Mouse (Mus musculus): ENCODE results near the gene Gm42715. TPM values are rescaled to one million over a fixed set of nuclear protein-coding genes. Genes with fewer than 3 reads are reported as not detected.

The Gm42715 gene
- polyA plus RNA-seq, 2 experiments, result 15.0 to 19.6 TPM

DNA sequence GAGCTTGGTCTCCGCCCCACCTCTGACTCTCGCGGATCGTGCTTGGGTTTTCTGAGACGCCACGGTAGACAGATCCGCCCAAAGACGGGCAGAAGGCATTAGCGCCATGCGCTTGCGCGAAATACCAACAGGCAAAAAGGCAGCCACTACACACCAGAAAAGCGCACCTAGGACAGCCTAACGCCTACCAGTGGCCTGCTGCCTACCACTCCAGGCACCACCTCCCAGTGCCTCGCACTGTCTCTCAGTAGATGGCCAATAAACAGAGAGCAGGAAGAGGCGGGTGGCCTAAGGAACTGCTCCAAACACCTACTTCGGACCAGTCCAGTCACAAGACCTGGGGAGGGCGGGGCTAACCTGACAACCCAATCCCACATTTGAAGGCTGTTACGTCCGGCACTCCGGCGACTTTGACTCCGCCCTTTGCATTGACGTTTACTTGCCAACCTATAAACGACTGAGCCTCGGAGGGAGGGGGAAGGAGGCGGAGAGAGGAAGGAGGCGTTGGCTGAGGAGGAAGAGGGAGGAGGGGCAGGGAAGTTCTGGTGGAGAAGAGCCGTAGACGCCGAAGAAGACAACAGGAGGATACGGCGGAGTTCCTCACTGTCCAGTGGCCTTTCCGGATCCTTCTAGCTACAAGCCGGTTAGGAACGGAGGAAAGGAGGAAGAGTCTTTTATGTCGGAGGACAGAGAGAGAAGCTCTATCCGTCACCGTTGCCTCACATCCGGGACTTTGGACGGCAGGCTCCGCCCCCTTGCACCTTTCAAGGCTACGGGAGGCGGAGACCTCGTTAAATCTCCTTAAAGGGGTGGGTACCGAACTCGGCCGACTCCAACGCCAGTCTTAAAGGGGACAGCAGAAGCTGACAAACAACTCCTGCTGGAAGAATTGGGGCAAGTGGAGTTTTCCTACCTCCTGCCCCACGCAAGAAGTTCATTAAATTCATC, 41.4 kb upstream of the Gm42715 start:
- ATAC-seq (ENCODE audit: low FRiP score, low read depth) (peak; percentile 91), DNase-seq (ENCODE audit: low spot score) (peak; percentile 100)
- Histone ChIP-seq H3K4me1 (ENCODE audit: control insufficient read depth, insufficient read depth, low read length) (peaks cover 14% of the 10 kb centered on the region), H3K36me3 (ENCODE audit: control insufficient read depth, insufficient read depth, low read length) (peaks cover 53% of the 10 kb centered on the region), H3K9ac (ENCODE audit: low read depth, low read length, severe bottlenecking) (peak overlapping the region; percentile 92), H3K4me2 (replicated peaks; ENCODE audit: low read depth, low read length, severe bottlenecking) (peak overlapping the region; percentile 86), H3K27me3 (ENCODE audit: control insufficient read depth, insufficient read depth, low read length) (no peaks in the 10 kb centered on the region), H3K9me3 (ENCODE audit: control insufficient read depth, low read length) (no peaks in the 10 kb centered on the region), H3K4me3 (replicated peaks; ENCODE audit: low read length) (peak overlapping the region; percentile 89), H3K27ac (replicated peaks; ENCODE audit: low read depth, low read length) (peak overlapping the region; percentile 85)
- 2% methylated on average over 50 of the region's 50 CpGs for WGBS
- TF ChIP-seq POLR2A (IDR thresholded peaks at IDR 0.05; ENCODE audit: borderline replicate concordance, extremely low read depth, insufficient read depth, insufficient read length), result peak; percentile 68; the same call in 1 of the 2 replicates

DNA sequence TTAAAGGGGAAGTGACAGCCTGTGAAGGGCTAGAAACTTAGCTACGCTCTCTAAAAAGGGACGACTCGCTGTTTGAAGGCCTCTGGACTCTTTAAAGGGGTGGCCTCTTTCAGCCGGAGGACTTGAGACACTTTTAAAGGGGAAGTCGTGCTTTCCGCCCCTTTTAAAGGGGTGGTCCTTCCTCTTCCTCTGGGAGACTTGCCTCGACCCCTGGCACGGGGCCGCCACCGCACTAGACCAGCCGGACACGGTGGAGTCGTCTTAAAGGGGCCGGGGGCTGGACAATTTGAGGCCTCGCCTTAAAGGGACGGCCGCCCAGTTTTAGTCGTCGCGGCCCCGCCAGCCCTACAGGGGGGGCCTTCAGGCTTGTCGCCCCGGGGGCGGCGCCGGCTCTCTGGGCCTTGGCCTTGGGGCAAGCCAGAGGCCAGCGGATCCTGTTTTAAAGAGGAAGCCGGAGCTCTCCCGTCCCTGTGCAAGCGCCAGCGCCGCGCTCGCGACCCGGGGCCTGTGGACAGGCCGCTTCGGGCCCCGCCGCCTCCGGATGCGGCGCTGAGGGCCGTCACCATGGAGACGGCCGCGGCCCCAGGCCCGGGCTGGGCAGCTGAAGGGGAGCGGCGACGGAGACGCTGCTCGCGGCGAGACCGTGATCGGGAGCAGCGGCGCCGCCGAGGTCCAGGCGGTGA, 40.6 kb upstream of the Gm42715 start, which contains the start of gene Fbrs:
Fbrs (plus strand) TSS at position 565 of the 683 bp plus-strand sequence.
- peak; percentile 81 for ATAC-seq (ENCODE audit: low FRiP score, low read depth)
- WGBS, result under 1% methylated on average over 46 of the region's 62 CpGs
- peaks cover 58% of the 10 kb centered on the region for H3K36me3 ChIP-seq (ENCODE audit: control insufficient read depth, insufficient read depth, low read length)

DNA sequence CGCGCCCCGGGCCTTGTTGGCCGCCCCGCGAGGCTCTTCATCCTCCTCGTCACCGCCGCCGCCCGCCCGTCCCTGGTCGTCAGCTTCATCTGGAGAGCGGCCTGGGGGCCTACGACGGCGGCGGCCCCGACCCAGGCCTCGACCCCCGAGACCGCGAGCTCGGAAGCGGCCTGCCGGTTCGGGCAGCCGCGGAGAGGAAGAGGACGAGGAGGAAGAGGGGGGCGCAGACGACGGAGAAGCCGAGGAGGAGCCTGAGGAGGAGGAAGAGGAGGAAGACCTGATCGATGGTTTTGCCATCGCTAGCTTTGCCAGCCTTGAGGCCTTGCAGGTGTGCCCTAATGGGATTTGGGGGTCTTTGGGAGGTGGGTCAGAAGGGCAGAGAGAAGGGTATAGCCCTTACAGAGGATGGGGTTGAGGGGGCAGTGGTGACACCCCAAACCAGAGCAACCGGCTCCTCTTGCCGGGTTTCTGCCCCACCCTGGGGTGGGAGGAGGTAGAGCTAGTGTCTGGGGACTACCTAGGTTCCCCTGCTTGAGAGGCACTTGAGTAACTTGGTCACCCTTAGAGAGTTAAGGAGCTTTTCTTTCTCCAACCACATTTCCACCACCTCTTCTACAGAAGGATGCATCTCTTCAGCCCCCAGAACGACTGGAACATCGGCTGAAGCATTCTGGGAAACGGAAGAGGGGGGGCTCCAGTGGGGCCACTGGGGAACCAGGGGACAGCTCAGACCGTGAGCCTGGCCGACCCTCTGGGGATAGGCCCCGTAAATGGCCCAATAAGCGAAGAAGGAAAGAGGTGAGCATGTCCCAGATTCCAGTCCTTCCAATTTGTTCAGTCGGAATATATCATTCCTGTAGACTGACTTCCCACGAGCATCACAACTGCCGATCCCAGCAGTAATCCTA, 39.8 kb upstream of the Gm42715 start:
- ATAC-seq (ENCODE audit: low FRiP score, low read depth) (no peak), DNase-seq (ENCODE audit: low spot score) (no peak)
- Histone ChIP-seq H3K36me3 (ENCODE audit: control insufficient read depth, insufficient read depth, low read length) (peaks cover 59% of the 10 kb centered on the region), H3K9ac (ENCODE audit: low read depth, low read length, severe bottlenecking) (peak overlapping the region; percentile 92), H3K27ac (replicated peaks; ENCODE audit: low read depth, low read length) (peak overlapping the region; percentile 85), H3K4me1 (ENCODE audit: control insufficient read depth, insufficient read depth, low read length) (peaks cover 14% of the 10 kb centered on the region), H3K9me3 (ENCODE audit: control insufficient read depth, low read length) (no peaks in the 10 kb centered on the region), H3K27me3 (ENCODE audit: control insufficient read depth, insufficient read depth, low read length) (no peaks in the 10 kb centered on the region), H3K4me3 (replicated peaks; ENCODE audit: low read length) (peak overlapping the region; percentile 89), H3K4me2 (replicated peaks; ENCODE audit: low read depth, low read length, severe bottlenecking) (peak overlapping the region; percentile 86)
- WGBS, result 4% methylated on average over 44 of the region's 48 CpGs
- no peak for TF ChIP-seq POLR2A (IDR thresholded peaks at IDR 0.05; ENCODE audit: borderline replicate concordance, extremely low read depth, insufficient read depth, insufficient read length)

More for the DNA sequence above, 40.6 kb upstream of the Gm42715 start, which contains the start of gene Fbrs:
- DNase-seq (ENCODE audit: low spot score), result peak; percentile 96
- Histone ChIP-seq H3K4me2 (replicated peaks; ENCODE audit: low read depth, low read length, severe bottlenecking) (peak within 1 kb of the TSS; percentile 86), H3K9me3 (ENCODE audit: control insufficient read depth, low read length) (no peaks in the 10 kb centered on the region), H3K9ac (ENCODE audit: low read depth, low read length, severe bottlenecking) (peak within 1 kb of the TSS; percentile 92), H3K27me3 (ENCODE audit: control insufficient read depth, insufficient read depth, low read length) (no peaks in the 10 kb centered on the region), H3K4me3 (replicated peaks; ENCODE audit: low read length) (peak within 1 kb of the TSS; percentile 89), H3K4me1 (ENCODE audit: control insufficient read depth, insufficient read depth, low read length) (peaks cover 14% of the 10 kb centered on the region), H3K27ac (replicated peaks; ENCODE audit: low read depth, low read length) (peak within 1 kb of the TSS; percentile 85)
- TF ChIP-seq POLR2A (IDR thresholded peaks at IDR 0.05; ENCODE audit: borderline replicate concordance, extremely low read depth, insufficient read depth, insufficient read length), result no peak

DNA sequence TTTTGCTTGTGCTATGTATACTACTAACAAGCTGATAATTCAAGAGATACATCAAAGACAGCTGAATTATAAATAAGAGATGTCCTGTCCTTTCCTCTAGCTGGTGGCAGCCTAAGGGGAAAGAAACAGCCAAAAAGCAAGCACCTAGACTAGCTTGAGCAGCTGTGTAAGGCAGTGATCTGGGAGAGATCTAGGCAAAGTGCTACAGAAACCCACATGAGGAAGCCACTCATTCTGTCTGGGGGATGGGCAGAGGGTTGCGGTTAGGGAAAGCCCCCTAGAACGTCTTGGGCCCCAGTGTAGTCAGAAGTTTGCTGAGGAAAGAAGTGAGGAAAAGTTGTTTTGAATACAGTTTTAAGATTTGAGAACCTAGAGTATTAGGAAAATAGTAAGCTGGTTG, 39.1 kb upstream of the Gm42715 start:
- H3K4me2 ChIP-seq (replicated peaks; ENCODE audit: low read depth, low read length, severe bottlenecking), result peak overlapping the region; percentile 86
- peaks cover 59% of the 10 kb centered on the region for H3K36me3 ChIP-seq (ENCODE audit: control insufficient read depth, insufficient read depth, low read length)
- no peak overlapping the region; the same call in 1 of the 2 replicates for H3K27ac ChIP-seq (replicated peaks; ENCODE audit: low read depth, low read length)
- H3K9me3 ChIP-seq (ENCODE audit: control insufficient read depth, low read length), result no peaks in the 10 kb centered on the region
- H3K4me1 ChIP-seq (ENCODE audit: control insufficient read depth, insufficient read depth, low read length), result peaks cover 14% of the 10 kb centered on the region
- WGBS, result 59% methylated on average over 2 of the region's 2 CpGs
- no peak for TF ChIP-seq POLR2A (IDR thresholded peaks at IDR 0.05; ENCODE audit: borderline replicate concordance, extremely low read depth, insufficient read depth, insufficient read length)
- peak overlapping the region; percentile 92 for H3K9ac ChIP-seq (ENCODE audit: low read depth, low read length, severe bottlenecking)
- ATAC-seq (ENCODE audit: low FRiP score, low read depth) (no peak), DNase-seq (ENCODE audit: low spot score) (no peak)
- no peaks in the 10 kb centered on the region for H3K27me3 ChIP-seq (ENCODE audit: control insufficient read depth, insufficient read depth, low read length)
- peak overlapping the region; percentile 89 for H3K4me3 ChIP-seq (replicated peaks; ENCODE audit: low read length)
